Mouse (Mus musculus): ENCODE data around the gene Dock9. TPM values are rescaled to one million over a fixed set of nuclear protein-coding genes. Genes with fewer than 3 reads are reported as not detected.
"Not testable (repeated sequence)": the region's sequence is repeated elsewhere in the genome, so short reads cannot be mapped to it uniquely, and the experiment has no call there.

Gene Dock9
- polyA plus RNA-seq, 1 experiment from 2014 or later, result 15.8 TPM

DNA sequence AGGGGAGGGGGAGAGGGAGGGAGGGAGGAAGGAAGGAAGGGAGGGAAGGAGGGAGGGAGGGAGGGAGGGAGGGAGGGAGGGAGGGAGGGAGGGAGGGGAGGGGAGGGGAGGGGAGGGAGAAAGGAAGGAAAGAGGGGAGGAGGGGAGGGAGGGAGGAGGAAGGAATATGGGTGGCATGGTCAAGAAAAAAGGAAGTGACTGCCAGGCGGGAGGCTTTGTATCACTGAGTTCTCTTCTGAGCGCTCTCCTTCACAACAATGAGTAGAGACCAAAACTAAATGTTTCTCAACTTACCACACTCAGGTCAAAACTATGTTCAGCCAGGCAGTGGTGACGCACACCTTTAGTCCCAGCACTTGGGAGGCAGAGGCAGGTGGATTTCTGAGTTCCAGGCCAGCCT lies 82.8 kb downstream of the Dock9 start:
- H3K4me2 ChIP-seq (ENCODE audit: low read length); H3K36me3 ChIP-seq (ENCODE audit: control insufficient read depth, insufficient read depth); H3K9ac ChIP-seq (replicated peaks; ENCODE audit: low read depth, low read length); H3K27me3 ChIP-seq (replicated peaks; ENCODE audit: control insufficient read depth, insufficient read depth, low read length); H3K9me3 ChIP-seq (ENCODE audit: control insufficient read depth, low read length); H3K4me3 ChIP-seq (replicated peaks; ENCODE audit: low read length); H3K27ac ChIP-seq (ENCODE audit: low read length); ATAC-seq; H3K4me1 ChIP-seq (replicated peaks; ENCODE audit: control insufficient read depth, insufficient read depth, low read length): not testable (repeated sequence)
- WGBS, result 79% methylated on average over 3 of the region's 3 CpGs

GRCm38 (mm10) chr14:121714268-121714667 lies 83.4 kb downstream of the Dock9 start:
- Histone ChIP-seq H3K4me2 (ENCODE audit: low read length) (no peak overlapping the region), H3K4me3 (replicated peaks; ENCODE audit: low read length) (no peak overlapping the region), H3K27me3 (replicated peaks; ENCODE audit: control insufficient read depth, insufficient read depth, low read length) (no peaks in the 10 kb centered on the region), H3K4me1 (replicated peaks; ENCODE audit: control insufficient read depth, insufficient read depth, low read length) (peaks cover 10% of the 10 kb centered on the region), H3K9ac (replicated peaks; ENCODE audit: low read depth, low read length) (no peak overlapping the region), H3K9me3 (ENCODE audit: control insufficient read depth, low read length) (no peaks in the 10 kb centered on the region), H3K27ac (ENCODE audit: low read length) (no peak overlapping the region), H3K36me3 (ENCODE audit: control insufficient read depth, insufficient read depth) (no peaks in the 10 kb centered on the region)
- WGBS, result 50% methylated on average over 2 of the region's 2 CpGs
- no peak for ATAC-seq

GRCm38 (mm10) chr14:121713830-121714197 lies 83.8 kb downstream of the Dock9 start:
- peaks cover 10% of the 10 kb centered on the region for H3K4me1 ChIP-seq (replicated peaks; ENCODE audit: control insufficient read depth, insufficient read depth, low read length)
- no peak overlapping the region for H3K9ac ChIP-seq (replicated peaks; ENCODE audit: low read depth, low read length)
- no peaks in the 10 kb centered on the region for H3K36me3 ChIP-seq (ENCODE audit: control insufficient read depth, insufficient read depth)
- no peak overlapping the region for H3K27ac ChIP-seq (ENCODE audit: low read length)
- ATAC-seq, result no peak
- 37% methylated on average over 4 of the region's 4 CpGs for WGBS
- H3K27me3 ChIP-seq (replicated peaks; ENCODE audit: control insufficient read depth, insufficient read depth, low read length), result no peaks in the 10 kb centered on the region
- H3K4me3 ChIP-seq (replicated peaks; ENCODE audit: low read length), result no peak overlapping the region
- H3K9me3 ChIP-seq (ENCODE audit: control insufficient read depth, low read length), result no peaks in the 10 kb centered on the region
- H3K4me2 ChIP-seq (ENCODE audit: low read length), result no peak overlapping the region

GRCm38 (mm10) chr14:121713166-121713829 lies 84.3 kb downstream of the Dock9 start:
- WGBS, result 9% methylated on average over 7 of the region's 7 CpGs
- no peaks in the 10 kb centered on the region for H3K9me3 ChIP-seq (ENCODE audit: control insufficient read depth, low read length)
- no peak overlapping the region for H3K4me2 ChIP-seq (ENCODE audit: low read length)
- H3K4me1 ChIP-seq (replicated peaks; ENCODE audit: control insufficient read depth, insufficient read depth, low read length), result peaks cover 11% of the 10 kb centered on the region
- H3K27ac ChIP-seq (ENCODE audit: low read length), result no peak overlapping the region
- peak; percentile 83 for ATAC-seq
- H3K27me3 ChIP-seq (replicated peaks; ENCODE audit: control insufficient read depth, insufficient read depth, low read length), result no peaks in the 10 kb centered on the region
- H3K4me3 ChIP-seq (replicated peaks; ENCODE audit: low read length), result no peak overlapping the region
- H3K36me3 ChIP-seq (ENCODE audit: control insufficient read depth, insufficient read depth), result no peaks in the 10 kb centered on the region
- no peak overlapping the region for H3K9ac ChIP-seq (replicated peaks; ENCODE audit: low read depth, low read length)

GRCm38 (mm10) chr14:121711089-121711826 lies 86.4 kb downstream of the Dock9 start:
- Histone ChIP-seq H3K27me3 (replicated peaks; ENCODE audit: control insufficient read depth, insufficient read depth, low read length) (no peaks in the 10 kb centered on the region), H3K27ac (ENCODE audit: low read length) (no peak overlapping the region), H3K36me3 (ENCODE audit: control insufficient read depth, insufficient read depth) (no peaks in the 10 kb centered on the region), H3K9me3 (ENCODE audit: control insufficient read depth, low read length) (no peaks in the 10 kb centered on the region), H3K4me1 (replicated peaks; ENCODE audit: control insufficient read depth, insufficient read depth, low read length) (peaks cover 15% of the 10 kb centered on the region), H3K4me2 (ENCODE audit: low read length) (no peak overlapping the region), H3K4me3 (replicated peaks; ENCODE audit: low read length) (no peak overlapping the region), H3K9ac (replicated peaks; ENCODE audit: low read depth, low read length) (no peak overlapping the region)
- no peak for ATAC-seq
- 72% methylated on average over 14 of the region's 14 CpGs for WGBS

- Histone ChIP-seq H3K36me3 (ENCODE audit: control insufficient read depth, insufficient read depth) (no peaks in the 10 kb centered on the region), H3K9me3 (ENCODE audit: control insufficient read depth, low read length) (no peaks in the 10 kb centered on the region), H3K4me1 (replicated peaks; ENCODE audit: control insufficient read depth, insufficient read depth, low read length) (peaks cover 15% of the 10 kb centered on the region), H3K9ac (replicated peaks; ENCODE audit: low read depth, low read length) (no peak overlapping the region), H3K27me3 (replicated peaks; ENCODE audit: control insufficient read depth, insufficient read depth, low read length) (no peaks in the 10 kb centered on the region), H3K4me3 (replicated peaks; ENCODE audit: low read length) (no peak overlapping the region), H3K27ac (ENCODE audit: low read length) (no peak overlapping the region), H3K4me2 (ENCODE audit: low read length) (no peak overlapping the region)
- no peak for ATAC-seq
- 73% methylated on average over 3 of the region's 3 CpGs for WGBS
These were observed 87.5 kb downstream of the Dock9 start for GRCm38 (mm10) chr14:121710130-121710529.

DNA sequence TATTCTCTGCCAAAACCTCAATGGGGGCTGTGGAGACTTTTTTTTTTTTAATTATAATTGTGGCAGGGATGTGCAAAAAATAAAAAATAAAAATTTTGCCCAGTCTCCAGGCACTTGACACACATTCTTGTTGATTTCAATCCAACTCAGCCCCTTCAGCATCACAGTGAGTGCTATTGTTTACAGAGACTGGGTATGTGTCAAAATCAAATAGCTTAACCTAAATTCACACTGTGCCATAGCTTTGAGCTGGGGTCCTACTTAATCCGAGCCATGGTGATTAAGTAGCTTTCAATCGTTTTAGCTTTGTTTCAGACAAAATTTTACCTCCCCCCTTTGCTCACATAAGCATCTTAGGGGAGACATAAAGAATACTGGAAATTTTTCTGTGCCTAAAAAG lies 89.4 kb downstream of the Dock9 start:
- no peaks in the 10 kb centered on the region for H3K36me3 ChIP-seq (ENCODE audit: control insufficient read depth, insufficient read depth)
- H3K9me3 ChIP-seq (ENCODE audit: control insufficient read depth, low read length), result no peaks in the 10 kb centered on the region
- H3K4me3 ChIP-seq (replicated peaks; ENCODE audit: low read length), result no peak overlapping the region
- no peak overlapping the region for H3K9ac ChIP-seq (replicated peaks; ENCODE audit: low read depth, low read length)
- peaks cover 6% of the 10 kb centered on the region for H3K4me1 ChIP-seq (replicated peaks; ENCODE audit: control insufficient read depth, insufficient read depth, low read length)
- no peak overlapping the region for H3K4me2 ChIP-seq (ENCODE audit: low read length)
- no peaks in the 10 kb centered on the region for H3K27me3 ChIP-seq (replicated peaks; ENCODE audit: control insufficient read depth, insufficient read depth, low read length)
- no peak for ATAC-seq
- H3K27ac ChIP-seq (ENCODE audit: low read length), result no peak overlapping the region
- whole genome bisulfite sequencing, result 2% methylated on average over 2 of the region's 2 CpGs

DNA sequence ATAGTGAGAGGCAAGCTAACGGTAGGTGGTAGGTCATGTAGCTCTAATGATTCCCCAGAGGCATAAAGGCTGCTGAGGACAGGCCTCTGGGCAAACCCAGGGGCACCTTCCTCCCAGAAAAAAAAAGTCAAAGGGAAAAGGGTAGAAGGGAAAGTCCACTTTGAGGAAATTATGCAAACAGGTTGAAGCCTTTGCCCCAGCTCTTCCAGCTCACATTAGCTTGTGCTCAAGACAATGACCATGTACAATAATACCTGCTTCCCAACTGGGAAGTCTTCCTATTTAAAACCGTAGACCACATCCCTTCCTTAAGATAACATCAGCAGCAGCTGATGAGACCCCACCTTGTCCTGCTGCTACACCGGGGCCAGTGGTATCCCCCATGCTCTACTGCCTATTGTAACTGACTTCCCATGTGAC lies 91.1 kb downstream of the Dock9 start:
- no peaks in the 10 kb centered on the region for H3K27me3 ChIP-seq (replicated peaks; ENCODE audit: control insufficient read depth, insufficient read depth, low read length)
- no peak for ATAC-seq
- no peak overlapping the region for H3K27ac ChIP-seq (ENCODE audit: low read length)
- H3K4me2 ChIP-seq (ENCODE audit: low read length), result no peak overlapping the region
- H3K9ac ChIP-seq (replicated peaks; ENCODE audit: low read depth, low read length), result no peak overlapping the region
- no peaks in the 10 kb centered on the region for H3K36me3 ChIP-seq (ENCODE audit: control insufficient read depth, insufficient read depth)
- peaks cover 5% of the 10 kb centered on the region for H3K4me1 ChIP-seq (replicated peaks; ENCODE audit: control insufficient read depth, insufficient read depth, low read length)
- H3K9me3 ChIP-seq (ENCODE audit: control insufficient read depth, low read length), result no peaks in the 10 kb centered on the region
- H3K4me3 ChIP-seq (replicated peaks; ENCODE audit: low read length), result no peak overlapping the region
- WGBS, result 81% methylated on average over 3 of the region's 3 CpGs

- ATAC-seq, result no peak
- no peak overlapping the region for H3K27ac ChIP-seq (ENCODE audit: low read length)
- H3K36me3 ChIP-seq (ENCODE audit: control insufficient read depth, insufficient read depth), result no peaks in the 10 kb centered on the region
- H3K9me3 ChIP-seq (ENCODE audit: control insufficient read depth, low read length), result no peaks in the 10 kb centered on the region
- no peak overlapping the region for H3K4me3 ChIP-seq (replicated peaks; ENCODE audit: low read length)
- H3K4me1 ChIP-seq (replicated peaks; ENCODE audit: control insufficient read depth, insufficient read depth, low read length), result peaks cover 5% of the 10 kb centered on the region
- H3K9ac ChIP-seq (replicated peaks; ENCODE audit: low read depth, low read length), result no peak overlapping the region
- H3K27me3 ChIP-seq (replicated peaks; ENCODE audit: control insufficient read depth, insufficient read depth, low read length), result no peaks in the 10 kb centered on the region
- no peak overlapping the region for H3K4me2 ChIP-seq (ENCODE audit: low read length)
- 61% methylated on average over 5 of the region's 5 CpGs for WGBS
These were observed 92.0 kb downstream of the Dock9 start for GRCm38 (mm10) chr14:121705644-121706043.

All from forebrain, embryonic 16.5 days (tissue).